Mouse (Mus musculus) liver, adult 2 months (tissue): ENCODE measurements around the gene 4930535I16Rik.

Experiments used
- CTCF ChIP-seq: fragments of 200-500 bp; IDR thresholded peaks from 2 replicates; pipeline ENCODE4 v1.5.1; 2011; ENCODE audit warnings: low read depth, low read length, control low read depth
- POLR2A ChIP-seq: fragments of 200-500 bp; IDR thresholded peaks from 2 replicates; pipeline ENCODE4 v1.6.1; 2011; ENCODE audit warnings: low read length, control low read depth; ENCODE audit not compliant: insufficient read depth; ENCODE audit errors: extremely low read depth

DNA sequence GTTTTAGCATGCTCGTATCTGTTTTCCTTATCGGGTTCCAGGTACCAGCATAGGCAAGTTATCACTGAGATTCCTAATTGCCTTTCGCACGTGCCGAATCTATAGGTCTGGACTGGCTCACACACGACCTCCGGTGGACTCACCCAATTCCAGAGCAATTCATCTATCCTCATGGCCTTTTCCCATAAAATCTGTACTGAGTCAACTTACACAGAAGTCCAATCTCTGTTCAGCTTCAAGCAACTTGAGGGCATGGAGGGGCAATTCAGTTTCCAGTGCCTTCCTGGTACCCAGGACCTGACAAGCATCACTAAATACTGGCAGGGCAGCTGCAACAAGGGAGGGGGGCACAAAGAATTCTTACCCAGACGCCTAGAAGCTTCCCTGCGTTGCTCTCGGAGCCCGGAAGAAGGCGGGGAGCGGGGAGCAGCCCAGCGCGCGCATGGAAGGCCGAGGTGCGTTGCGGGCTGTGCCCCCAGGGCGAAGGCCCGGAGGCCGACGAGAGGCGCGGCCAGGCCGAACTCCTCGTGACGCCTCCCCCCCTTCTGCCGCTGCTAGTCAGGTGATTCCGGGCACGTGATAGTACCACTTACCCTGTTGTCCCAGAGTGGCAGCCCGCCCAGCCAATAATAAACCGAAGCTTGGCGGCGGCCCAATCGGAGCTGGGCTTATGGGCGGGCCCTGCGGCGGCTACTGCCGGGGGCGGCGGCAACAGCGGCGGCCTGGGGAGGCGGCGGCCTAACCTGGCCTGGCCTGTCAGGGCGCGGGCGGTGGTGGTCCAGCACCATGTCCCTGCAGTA lies 874 bp downstream of the 4930535I16Rik start, which contains the start of gene Rragc:
- no peak for TF ChIP-seq CTCF
- peak; percentile 72 for TF ChIP-seq POLR2A
